Mouse (Mus musculus) megakaryocyte progenitor cell, adult 5-6 weeks (primary cell): ENCODE measurements around the gene Kidins220. TPM values are rescaled to one million over a fixed set of nuclear protein-coding genes. Genes with fewer than 3 reads are reported as not detected.

ENCODE experiments used
- ATAC-seq: replicated peaks from 2 replicates; pipeline ENCODE4 v1.8.0; 2016; ENCODE audit warnings: mild to moderate bottlenecking, moderate TSS enrichment, inconsistent platforms; ENCODE audit not compliant: poor library complexity
- total RNA-seq, 2 experiments: library from RNA; stranded (forward) in 1 of 2; stranded (reverse) in 1 of 2; fragments of 157-497, 149-512 nt in 1 of 2; fragments of 200-1000 nt in 1 of 2; gene quantifications; 2 replicates each; pipeline versions ENCODE4 v1.2.3 to v1.2.4; 2015 to 2017

Kidins220 gene
- total RNA-seq, 2 experiments from 2014 or later: 29.4 to 48.5 TPM

DNA sequence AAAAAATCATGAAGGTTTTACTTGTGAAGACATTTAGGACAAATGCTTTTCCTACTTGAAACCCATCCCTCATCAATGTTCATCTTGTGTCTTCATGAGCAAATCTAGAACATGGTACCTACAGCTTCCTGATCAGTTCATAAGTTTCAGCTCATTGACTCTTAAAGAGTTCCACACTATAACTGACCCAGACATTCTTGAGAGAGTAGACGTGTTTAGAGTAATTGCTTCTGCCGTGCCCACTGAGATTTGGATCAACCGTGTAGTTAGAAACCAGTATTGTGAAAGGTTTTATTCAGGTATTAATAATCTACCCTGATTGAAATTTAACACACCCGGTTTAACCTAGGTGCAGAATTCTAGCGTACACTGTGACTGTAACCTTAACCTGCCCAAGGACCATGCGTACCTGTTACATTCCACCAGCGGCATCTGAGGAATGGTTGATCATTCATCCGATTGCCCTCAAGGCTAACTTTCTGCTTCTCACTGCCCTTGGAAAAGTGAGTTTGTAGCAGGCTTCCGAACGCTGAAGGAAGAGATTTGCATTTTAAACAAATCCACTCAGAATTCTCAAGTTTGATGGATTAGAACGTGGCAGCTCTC lies 12.3 kb upstream of the Kidins220 start:
- no peak for ATAC-seq

DNA sequence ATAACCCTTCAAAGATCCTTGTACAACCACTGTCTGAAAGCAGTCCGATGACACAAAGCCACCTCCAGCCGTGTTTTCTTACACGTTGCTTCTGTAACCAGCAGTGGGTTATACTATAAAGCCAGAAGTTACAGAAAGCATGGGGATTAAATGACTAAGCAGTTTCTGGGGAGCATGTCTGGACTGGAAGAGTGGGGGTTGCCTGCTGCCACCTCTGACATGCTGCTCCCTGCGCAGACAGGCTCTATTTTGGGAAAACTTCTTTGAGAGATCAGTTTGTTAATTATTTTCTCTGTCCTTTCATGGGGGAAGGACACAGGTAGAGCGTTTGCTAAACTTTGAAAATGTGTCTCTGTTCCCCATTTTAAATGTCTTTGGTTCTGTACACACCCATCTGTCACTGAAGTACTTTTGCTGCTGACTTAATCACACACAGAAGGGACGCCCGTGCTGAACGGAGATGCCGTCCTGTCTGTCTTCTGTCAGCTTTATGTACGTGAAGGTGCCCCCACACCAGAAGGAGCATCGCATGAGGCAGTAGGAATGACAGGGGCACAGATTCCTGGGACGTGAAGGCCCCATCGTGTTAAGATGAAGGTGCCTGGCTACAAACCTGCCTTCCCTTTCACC lies 11.2 kb upstream of the Kidins220 start:
- ATAC-seq: peak; percentile 89

DNA sequence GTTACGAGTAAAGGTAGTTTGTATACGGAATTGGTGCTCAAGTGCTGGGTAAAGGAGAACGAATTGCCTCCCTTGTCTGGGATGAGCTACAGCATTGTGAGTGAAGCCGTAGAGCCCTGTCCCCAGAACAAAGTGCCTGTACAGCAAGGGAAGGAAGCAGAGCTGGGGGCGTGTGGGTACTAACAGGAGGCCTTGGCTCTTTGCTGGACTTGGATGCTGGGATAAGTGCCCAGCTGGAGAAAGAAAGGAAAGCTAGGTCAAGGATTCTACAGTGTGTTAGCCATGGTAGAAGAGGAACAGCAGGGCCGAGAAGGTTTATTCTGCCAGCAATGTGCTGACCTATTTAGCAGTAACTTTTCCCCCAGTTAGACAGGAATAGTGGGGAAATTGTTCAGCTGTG lies 9.3 kb upstream of the Kidins220 start:
- ATAC-seq: no peak

DNA sequence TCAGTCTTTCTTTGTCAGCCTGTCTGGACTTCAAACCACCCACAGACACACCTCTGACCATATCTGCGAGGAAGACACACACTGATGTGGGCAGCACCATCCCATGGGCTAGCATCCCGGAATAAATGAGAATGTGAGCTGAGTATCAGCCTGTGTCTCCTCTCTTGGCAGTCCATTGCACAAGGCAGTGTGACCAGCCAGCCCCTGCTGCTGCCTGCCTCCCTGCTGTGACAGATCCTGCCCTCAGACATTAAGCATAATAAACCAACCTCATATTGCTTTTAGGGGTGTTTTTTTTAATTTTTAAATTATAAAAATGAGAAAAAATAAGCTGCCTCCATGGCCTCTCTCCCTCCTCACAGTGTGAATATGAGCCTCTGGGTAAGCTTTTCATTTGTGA lies 8.7 kb upstream of the Kidins220 start:
- no peak for ATAC-seq

DNA sequence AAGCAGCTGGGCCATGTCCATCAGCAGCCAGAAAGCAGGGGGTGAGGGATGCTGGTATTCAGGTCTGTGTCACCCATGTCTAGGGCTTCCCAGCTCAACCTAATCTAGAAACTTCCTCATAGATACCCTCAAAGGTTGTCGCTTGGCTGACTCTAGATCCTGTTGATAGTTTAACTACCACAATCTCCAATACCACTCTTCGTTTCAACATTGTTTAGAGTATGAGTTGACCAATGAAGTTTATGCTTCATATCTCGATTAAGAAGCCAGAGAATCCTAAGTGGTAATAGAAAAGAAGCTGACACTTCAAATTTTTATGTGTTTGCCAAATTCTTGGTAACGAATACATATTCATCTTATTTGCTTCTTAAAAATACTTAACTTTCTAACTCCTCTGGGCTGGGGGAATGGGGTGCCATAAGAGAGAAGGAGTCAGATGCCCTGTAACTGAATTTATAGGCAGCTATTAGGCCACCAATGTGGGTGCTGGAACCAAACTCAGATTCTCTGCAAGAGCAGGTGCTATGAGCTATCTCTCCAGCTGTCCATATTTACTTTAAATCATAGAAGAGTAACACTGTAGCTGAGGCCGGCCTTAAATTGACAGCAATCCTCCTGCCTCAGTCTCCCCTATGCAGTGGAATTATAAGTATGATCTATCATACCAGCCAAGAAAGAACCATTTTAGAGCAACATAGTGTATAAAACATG lies 3.1 kb upstream of the Kidins220 start:
- ATAC-seq: no peak

DNA sequence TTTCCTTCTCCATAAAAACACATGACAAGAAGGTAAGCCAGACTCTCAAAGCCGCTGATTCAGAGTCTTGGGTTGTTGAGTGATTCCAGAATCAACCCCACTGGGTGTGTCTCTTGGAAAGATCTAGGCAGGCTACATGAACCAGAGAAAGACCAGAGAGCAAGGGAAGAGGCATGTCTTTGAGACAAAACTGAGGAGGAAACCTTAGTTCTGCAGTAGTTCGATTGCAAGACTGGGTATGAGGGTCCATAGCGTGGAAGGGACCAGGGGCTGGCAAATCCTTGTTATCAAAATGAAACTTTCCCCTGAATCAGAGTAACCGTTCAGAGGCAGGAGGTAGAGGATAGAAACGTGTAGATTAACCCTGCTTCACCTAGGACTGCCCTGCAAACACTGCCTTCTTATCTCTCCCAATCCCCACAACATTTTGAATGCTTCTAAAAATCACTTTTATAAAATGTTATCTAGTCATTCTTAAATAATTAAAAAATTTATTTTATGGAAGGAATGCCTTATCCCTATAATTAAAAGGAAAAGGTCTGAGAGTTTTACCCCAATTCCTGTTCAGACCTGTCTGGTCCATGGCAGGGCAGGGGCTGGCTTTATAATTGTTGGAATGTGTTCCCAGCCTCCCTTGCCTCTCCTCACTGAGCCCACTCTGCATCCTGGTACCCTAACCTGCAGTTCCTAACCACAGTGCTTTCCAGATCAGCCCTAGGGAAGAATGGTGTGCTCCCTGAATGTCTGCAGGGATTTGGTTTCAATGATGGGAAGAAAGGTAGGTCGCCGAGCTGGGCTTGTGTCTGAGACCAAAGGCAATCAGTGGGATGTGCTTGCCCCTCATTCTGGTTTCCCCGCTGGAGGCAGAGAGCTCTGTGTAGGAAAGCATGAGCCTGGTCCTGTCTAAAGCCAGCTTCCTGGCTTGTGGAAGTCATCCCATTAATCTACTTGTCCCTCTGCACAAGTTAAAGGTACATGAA lies 2.1 kb upstream of the Kidins220 start:
- ATAC-seq: no peak

DNA sequence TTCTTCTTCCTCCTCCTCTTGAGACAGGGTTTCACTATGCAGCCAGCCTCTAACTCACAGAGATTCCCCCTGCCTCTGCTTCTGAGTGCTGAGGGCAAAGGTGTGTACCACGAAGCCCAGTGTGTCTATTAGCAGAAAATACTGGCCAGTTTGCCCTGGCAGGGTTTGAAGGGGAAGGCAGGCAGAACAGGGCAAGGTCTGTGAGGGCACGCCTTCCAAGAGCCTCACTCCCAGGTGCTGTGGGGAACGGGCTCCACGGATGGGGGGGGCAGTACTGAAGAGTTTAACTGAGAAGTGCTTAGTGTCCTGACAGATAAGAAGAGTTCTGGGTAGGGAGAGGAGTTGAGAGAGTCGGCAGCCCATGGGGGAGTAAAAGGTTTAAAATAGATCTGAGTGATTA lies 1.1 kb upstream of the Kidins220 start:
- peak; percentile 50 for ATAC-seq

DNA sequence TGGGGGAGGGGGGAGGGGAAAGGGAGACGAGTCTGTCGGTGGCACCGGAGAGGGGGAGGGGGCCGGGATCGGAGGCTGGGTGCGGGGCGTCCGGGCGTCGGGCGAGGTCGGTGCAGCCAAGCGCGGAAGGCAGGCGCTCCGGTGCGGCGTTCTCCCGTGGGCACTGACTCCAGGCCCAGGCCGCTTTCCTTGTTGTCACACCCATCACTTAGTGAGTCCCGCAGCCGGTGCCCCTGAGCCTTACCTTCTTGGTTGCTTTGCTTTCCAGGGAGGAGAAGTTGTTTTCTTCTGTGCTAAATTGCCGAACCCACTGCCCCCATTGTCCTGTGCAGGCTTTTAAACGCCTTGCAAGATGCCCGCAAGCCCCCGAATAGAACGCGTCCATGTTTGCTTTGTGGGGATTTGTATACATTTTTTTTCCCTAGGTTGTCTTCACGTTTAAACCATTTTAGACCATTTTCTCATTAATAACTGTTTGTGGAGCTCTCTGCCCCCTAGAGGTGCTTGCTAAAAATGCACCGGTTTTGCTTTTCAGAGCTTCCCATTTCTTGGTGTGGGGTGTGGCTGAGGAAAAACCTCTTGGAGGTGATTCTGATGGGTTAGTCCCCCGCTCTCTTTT lies 499 bp downstream of the Kidins220 start:
- peak; percentile 70 for ATAC-seq

DNA sequence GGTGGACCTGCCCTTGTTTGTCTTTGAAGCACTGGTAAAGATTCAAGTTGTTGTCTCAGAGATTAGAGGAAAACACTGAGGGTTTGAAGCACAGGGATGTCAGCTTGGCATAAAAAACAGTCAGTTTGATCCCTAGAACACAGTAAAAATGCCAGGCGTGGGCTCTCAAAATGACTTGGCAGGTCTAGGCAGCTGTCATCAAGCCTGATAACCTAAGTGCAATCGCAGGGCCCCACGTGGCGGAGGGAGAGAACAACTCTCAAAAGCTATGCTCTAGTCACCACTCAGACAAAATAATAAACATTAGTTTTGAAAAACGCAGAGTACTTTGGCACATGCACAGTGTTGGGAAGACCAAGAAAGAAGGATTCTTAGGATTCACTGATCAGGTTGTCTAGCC lies 10.5 kb downstream of the Kidins220 start:
- peak; percentile 66 for ATAC-seq

DNA sequence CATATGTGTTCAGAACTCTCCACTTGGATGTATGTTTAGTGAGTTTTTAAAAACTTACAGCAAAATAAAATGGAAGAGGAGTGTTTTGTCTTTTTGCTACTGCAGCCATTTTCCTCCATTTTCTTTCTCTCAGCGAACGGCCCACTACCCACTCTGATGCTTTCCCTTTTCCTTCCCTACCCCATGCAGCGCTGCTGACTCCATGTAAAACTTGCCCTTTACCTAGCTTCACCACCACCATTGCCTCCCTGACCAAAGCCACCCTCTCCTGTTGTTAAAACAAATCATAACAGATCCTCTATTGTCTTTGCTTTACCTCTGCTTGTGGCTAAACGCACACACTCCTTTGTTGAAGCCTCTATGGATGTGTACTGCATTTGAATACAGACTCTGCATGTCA lies 20.6 kb downstream of the Kidins220 start:
- ATAC-seq: no peak

DNA sequence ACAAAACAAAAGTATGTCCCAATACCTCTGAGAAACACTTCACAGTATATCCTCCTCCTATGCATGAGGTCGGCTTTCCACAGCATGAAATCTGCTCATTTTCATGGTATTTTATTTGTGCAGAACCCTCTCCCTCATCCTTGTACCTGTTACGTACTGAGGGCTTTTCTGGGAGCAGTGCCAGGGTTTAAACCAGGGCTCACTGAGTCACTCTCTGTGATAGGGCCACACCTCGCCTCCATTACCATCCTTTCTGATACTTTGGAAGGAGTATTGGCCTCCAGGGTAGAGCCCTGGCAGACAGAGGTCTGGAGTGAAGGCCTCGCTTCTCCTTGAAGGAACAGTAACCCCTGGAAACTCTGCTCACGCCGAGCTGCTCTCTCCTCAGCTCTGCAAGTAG lies 30.6 kb downstream of the Kidins220 start:
- no peak for ATAC-seq

DNA sequence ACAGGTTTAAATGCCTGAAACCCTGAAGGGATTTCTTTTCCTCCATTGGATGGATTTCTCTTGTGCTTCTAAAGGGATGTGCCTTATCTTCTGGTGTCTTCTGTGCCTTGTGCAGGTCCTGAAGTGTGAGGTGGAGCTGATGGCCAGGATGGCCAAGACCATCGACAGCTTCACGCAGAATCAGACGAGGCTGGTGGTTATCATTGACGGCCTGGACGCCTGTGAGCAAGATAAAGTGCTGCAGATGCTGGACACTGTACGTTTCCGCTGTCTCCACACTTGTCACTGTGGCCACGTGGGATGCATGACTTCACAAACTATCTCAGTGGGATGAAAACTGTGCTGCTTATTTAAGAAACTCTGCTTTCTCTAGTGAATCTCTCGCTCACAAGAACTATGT lies 35.2 kb downstream of the Kidins220 start:
- no peak for ATAC-seq

DNA sequence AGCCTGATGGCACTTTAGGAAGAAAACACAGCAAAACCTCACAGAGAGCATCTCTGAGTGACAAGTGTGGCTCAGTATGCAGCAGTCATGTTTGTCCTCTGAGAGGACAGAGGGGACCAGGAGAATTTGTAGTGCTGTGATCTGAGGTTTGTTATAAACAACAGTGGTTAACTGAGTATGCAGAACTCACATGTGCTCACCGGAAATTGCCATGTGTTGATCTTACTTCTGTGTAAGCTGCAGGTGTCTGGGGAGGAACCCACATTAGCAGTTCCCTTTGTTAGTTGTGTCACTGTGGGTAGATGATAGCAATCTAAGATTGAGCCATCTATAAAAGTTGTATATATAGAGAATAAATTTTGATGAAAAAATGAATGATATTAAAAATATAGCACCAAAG lies 35.7 kb downstream of the Kidins220 start:
- ATAC-seq: no peak

DNA sequence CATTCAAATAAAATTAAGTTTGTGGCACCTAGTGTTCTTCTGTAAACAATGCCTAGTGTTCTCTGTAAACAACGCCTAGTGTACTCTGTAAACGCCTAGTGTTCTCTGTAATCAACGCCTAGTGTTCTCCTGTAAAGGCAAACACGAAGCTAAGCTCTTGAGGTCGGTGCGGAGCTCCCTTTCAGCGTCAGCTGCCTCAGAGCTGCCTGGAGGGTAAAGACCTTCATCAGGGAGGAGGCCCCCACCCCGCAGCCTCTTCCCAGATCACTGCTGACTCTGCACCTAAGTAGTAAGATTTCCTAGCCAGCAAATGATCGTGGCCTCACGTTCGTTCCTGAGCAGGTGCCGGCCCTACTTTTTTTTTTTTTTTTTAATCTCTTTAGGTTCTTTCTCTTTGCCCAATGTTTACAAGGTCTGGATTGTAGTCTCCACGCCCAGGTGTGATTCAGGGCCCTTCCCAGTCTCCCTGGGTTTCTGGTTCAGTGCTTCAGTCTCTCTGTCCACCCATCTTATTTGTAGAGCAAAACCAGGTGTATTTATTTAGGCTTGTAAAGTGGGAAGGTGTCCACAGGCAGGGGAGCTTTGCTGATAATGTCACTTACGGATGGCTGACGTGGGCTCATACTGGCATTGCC lies 37.1 kb downstream of the Kidins220 start:
- ATAC-seq: no peak

DNA sequence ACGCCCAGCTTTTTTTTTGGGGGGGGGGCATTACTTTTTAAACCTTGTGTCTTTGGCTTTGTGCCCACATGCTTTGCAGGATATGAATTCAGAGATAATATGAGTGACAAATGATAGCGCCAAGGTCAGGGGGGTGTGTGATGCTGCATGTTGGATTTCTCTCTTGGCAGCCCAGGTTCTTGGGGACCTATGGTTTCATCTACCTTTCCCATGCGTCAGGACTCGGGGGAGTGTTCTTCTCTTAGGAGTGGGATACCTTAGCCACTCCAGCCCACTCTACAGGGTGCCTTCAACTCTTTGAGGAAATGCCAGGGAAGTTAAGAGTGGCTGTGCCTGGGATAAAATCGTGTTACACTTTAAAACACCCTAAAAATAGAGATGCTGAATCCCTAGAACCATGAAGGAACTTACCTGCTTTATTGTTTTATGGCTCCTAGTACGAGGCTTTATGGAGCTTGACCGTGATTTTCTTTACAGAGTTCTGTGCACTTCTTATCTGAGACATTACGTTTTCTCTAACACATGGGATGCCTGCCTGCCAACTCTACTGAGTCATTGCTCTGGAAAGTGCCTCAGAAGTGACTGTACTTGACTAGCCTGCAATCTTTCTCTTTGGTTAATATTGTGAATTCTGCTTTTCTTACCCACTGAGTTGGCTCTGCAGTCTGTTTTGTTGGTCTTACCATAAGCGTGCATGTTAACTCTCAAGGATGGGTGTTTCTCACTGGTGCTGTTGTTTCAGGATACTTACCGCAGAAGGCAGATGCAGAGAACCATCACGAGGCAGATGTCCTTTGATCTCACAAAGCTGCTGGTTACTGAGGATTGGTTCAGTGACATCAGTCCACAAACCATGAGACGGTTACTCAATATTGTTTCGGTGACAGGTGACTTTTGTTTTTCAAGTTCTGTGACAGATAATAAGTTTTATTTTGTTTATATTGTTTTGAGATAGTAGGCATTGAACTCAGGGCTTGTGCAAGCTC lies 38.1 kb downstream of the Kidins220 start:
- ATAC-seq: no peak

DNA sequence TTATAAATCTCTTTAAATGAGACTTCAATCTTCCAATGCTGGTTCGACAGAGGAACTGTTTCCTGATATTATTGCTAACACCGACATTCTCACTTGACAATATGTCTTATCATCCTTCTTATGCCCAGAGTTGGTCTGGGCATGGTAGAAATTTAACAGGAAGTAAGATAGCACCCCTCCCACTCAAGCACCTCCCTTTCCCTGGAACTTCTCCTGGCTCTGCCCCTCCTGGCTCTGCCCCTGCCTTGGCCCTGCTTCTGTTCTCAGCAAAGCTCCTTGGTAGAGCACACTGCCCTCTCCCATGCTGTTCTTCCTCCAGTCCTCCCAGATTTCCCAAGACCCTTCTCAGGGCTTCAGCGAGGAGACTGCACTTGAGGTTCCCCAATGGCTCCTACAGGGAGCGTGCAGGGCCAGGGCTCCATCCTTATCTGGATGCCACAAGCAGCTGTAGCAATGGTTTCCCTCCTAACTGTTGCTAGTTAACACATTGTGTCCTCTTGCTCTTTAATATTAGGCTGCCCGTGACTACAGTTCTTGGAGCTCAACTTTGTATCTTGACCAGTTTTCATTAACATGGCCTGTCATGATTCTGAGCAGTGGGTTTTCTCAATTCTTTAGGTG lies 39.7 kb downstream of the Kidins220 start:
- ATAC-seq: peak; percentile 78

DNA sequence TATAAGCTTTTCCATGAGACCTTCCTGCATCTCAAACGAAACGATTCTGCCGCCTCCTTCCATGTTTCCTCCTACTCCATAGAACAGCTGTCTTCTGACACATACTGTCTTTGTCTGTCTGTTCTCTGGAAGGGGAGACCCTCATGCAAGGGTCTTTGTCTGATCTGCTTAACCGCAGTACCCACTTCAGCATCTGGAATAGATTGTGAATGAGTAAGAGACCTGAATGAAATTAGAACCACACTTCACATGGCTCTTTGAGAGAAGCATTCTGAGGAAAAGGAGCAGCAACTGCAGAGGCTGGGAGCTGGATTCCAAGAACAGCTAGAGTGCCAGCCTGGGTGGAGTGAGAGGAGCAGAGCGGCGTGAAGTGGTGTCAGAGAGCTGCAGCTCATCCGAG lies 40.2 kb downstream of the Kidins220 start:
- no peak for ATAC-seq

DNA sequence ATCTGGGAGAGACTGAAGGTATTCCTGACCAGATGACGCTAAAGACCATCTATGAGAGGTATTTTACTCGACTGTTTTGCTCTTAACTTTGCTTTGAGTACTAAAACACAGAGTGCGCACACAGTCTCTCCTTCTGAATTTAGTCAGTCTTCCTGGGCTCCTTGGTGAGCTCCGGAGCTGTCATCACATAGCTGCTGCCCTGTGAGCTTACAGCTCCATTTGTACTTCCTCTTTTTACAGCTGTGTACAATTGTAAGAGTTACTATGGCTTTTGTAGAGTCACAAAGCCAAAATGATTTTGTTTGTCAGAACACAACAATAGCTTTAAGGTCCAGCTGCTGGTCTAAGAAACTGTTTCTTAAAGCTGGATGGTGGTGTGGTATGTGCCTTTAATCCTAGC lies 42.3 kb downstream of the Kidins220 start:
- ATAC-seq: 0 out of 2 replicates have a peak, but pooled peaks have one; percentile 44

DNA sequence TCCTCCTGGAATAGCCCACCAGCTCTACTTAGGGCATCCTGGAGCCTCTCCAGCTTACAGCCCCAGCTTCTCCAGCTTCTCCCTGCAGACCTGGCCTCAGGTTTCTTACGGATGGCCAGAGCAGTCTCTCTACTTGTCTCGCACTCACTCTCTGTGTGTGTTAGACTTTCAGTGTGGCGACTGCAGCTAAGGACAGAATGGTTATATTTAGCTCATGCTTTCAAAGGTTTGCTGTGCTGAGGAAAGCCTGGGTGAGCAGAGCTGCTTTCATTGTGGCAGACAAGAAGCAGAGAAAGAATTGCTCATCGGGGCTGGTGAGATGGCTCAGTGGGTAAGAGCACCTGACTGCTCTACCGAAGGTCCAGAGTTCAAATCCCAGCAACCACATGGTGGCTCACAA lies 46.3 kb downstream of the Kidins220 start:
- no peak for ATAC-seq
